Mouse (Mus musculus): ENCODE results near the gene Add2.

- TF ChIP-seq CTCF (IDR thresholded peaks at IDR 0.05; ENCODE audit: control insufficient read depth, insufficient read depth, insufficient replicate concordance, low read depth, low read length) (no peak), POLR2A (IDR thresholded peaks at IDR 0.05; ENCODE audit: control insufficient read depth, low read depth, low read length) (peak; percentile 41; the same call in 1 of the 2 replicates)
Observed at GRCm38 (mm10) chr6:85984351-85984750, 44.1 kb upstream of the Add2 start.
